Mouse (Mus musculus): Measurements from ENCODE around the gene Ptrhd1. TPM values are rescaled to one million over a fixed set of nuclear protein-coding genes. Genes with fewer than 3 reads are reported as not detected.
"Not testable (repeated sequence)": the region's sequence is repeated elsewhere in the genome, so short reads cannot be mapped to it uniquely, and the experiment has no call there.

The Ptrhd1 gene
- total and polyA plus RNA-seq, 2 experiments: 1.8 to 2.3 TPM

GRCm38 (mm10) chr12:4232777-4233176 is 1.1 kb upstream of the Ptrhd1 start:
- no peak for TF ChIP-seq POLR2A (IDR thresholded peaks at IDR 0.05; ENCODE audit: extremely low read depth, insufficient read depth, low read length)
- no peak for TF ChIP-seq CTCF (IDR thresholded peaks at IDR 0.05; ENCODE audit: low read depth, low read length)
- peaks cover 2% of the 10 kb centered on the region; the same call in 1 of the 2 replicates for H3K36me3 ChIP-seq (ENCODE audit: control insufficient read depth, insufficient read depth, low read length)
- H3K27ac ChIP-seq (replicated peaks; ENCODE audit: insufficient read depth, low read depth, low read length): no peak overlapping the region
- WGBS: 38% methylated on average over 4 of the region's 4 CpGs
- DNase-seq (ENCODE audit: extremely low read depth, low read depth, low spot score): peak; percentile 9
- H3K79me2 ChIP-seq (ENCODE audit: control insufficient read depth, insufficient read depth, low read length): peaks cover 5% of the 10 kb centered on the region; the same call in 1 of the 2 replicates
- no peak overlapping the region for H3K4me3 ChIP-seq (ENCODE audit: insufficient read depth, low read depth, low read length)
- H3K4me1 ChIP-seq (ENCODE audit: control insufficient read depth, insufficient read depth, low read length): peaks cover 5% of the 10 kb centered on the region; the same call in 1 of the 2 replicates
- H3K27me3 ChIP-seq (ENCODE audit: control insufficient read depth, insufficient read depth, low read length): no peaks in the 10 kb centered on the region
- H3K9ac ChIP-seq (ENCODE audit: low read depth, low read length): no peak overlapping the region

DNA sequence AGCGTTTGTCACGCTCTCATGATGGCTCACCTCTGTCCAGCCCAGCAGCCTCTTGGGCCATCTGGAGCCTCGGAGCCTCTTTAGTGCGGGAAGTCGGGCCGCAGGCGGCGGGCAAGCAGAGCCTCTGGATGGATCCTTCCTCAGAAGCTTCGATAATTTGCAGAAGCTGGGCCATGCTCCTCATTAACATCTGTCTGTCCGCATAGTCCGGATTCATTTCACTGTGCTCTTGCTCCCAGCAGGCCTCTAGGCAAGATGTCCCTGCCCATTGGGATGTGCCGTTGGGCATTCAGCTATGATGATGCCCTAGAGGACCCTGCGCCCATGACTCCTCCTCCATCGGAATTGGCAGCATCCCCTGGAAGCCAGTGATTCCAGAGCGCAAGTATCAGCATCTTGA is 3.7 kb downstream of the Ptrhd1 start:
- peaks cover 5% of the 10 kb centered on the region; the same call in 1 of the 2 replicates for H3K4me1 ChIP-seq (ENCODE audit: control insufficient read depth, insufficient read depth, low read length)
- 93% methylated on average over 15 of the region's 15 CpGs for WGBS
- no peak for DNase-seq (ENCODE audit: extremely low read depth, low read depth, low spot score)
- no peaks in the 10 kb centered on the region for H3K36me3 ChIP-seq (ENCODE audit: control insufficient read depth, insufficient read depth, low read length)
- no peak overlapping the region for H3K27ac ChIP-seq (replicated peaks; ENCODE audit: insufficient read depth, low read depth, low read length)
- no peaks in the 10 kb centered on the region for H3K27me3 ChIP-seq (ENCODE audit: control insufficient read depth, insufficient read depth, low read length)
- no peak overlapping the region for H3K4me3 ChIP-seq (ENCODE audit: insufficient read depth, low read depth, low read length)
- TF ChIP-seq CTCF (IDR thresholded peaks at IDR 0.05; ENCODE audit: low read depth, low read length): no peak
- TF ChIP-seq POLR2A (IDR thresholded peaks at IDR 0.05; ENCODE audit: extremely low read depth, insufficient read depth, low read length): no peak
- H3K9ac ChIP-seq (ENCODE audit: low read depth, low read length): no peak overlapping the region
- no peaks in the 10 kb centered on the region for H3K79me2 ChIP-seq (ENCODE audit: control insufficient read depth, insufficient read depth, low read length)

GRCm38 (mm10) chr12:4240281-4240680 is 6.5 kb downstream of the Ptrhd1 start:
- H3K4me1 ChIP-seq (ENCODE audit: control insufficient read depth, insufficient read depth, low read length); H3K4me3 ChIP-seq (ENCODE audit: insufficient read depth, low read depth, low read length); DNase-seq (ENCODE audit: extremely low read depth, low read depth, low spot score); H3K9ac ChIP-seq (ENCODE audit: low read depth, low read length); H3K27me3 ChIP-seq (ENCODE audit: control insufficient read depth, insufficient read depth, low read length); H3K79me2 ChIP-seq (ENCODE audit: control insufficient read depth, insufficient read depth, low read length); H3K36me3 ChIP-seq (ENCODE audit: control insufficient read depth, insufficient read depth, low read length); H3K27ac ChIP-seq (replicated peaks; ENCODE audit: insufficient read depth, low read depth, low read length): not testable (repeated sequence)
- WGBS: 81% methylated on average over 8 of the region's 8 CpGs

DNA sequence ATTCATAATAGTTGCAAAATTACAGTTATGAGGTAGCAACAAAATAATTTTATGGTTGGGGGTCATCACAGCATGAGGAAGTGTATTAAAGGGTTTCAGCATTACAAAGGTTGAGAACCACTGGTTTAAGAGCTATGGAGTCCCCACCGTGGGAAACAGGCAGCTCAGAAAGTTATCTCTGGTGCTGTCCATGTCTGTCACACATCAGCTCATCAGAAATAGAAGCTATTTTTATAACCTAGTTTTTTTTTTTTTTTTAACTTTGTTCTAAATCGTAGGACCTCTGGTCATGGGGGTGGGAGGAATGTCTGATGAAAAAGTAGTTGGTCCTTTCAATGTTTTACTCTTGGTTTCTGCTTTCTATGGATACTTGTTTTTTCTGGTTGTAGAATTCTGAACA is 10.0 kb downstream of the Ptrhd1 start:
- TF ChIP-seq CTCF (IDR thresholded peaks at IDR 0.05; ENCODE audit: low read depth, low read length): no peak
- no peak for TF ChIP-seq POLR2A (IDR thresholded peaks at IDR 0.05; ENCODE audit: extremely low read depth, insufficient read depth, low read length)
- no peaks in the 10 kb centered on the region; the same call in 1 of the 2 replicates for H3K36me3 ChIP-seq (ENCODE audit: control insufficient read depth, insufficient read depth, low read length)
- DNase-seq (ENCODE audit: extremely low read depth, low read depth, low spot score): no peak
- no peaks in the 10 kb centered on the region for H3K4me1 ChIP-seq (ENCODE audit: control insufficient read depth, insufficient read depth, low read length)
- 76% methylated on average over 2 of the region's 2 CpGs for whole genome bisulfite sequencing
- no peaks in the 10 kb centered on the region for H3K79me2 ChIP-seq (ENCODE audit: control insufficient read depth, insufficient read depth, low read length)
- H3K27ac ChIP-seq (replicated peaks; ENCODE audit: insufficient read depth, low read depth, low read length): no peak overlapping the region
- no peak overlapping the region for H3K9ac ChIP-seq (ENCODE audit: low read depth, low read length)
- no peak overlapping the region for H3K4me3 ChIP-seq (ENCODE audit: insufficient read depth, low read depth, low read length)
- H3K27me3 ChIP-seq (ENCODE audit: control insufficient read depth, insufficient read depth, low read length): no peaks in the 10 kb centered on the region

GRCm38 (mm10) chr12:4245742-4246141 is 11.9 kb downstream of the Ptrhd1 start:
- TF ChIP-seq CTCF (IDR thresholded peaks at IDR 0.05; ENCODE audit: low read depth, low read length): no peak
- no peak for TF ChIP-seq POLR2A (IDR thresholded peaks at IDR 0.05; ENCODE audit: extremely low read depth, insufficient read depth, low read length)
- Histone ChIP-seq H3K79me2 (ENCODE audit: control insufficient read depth, insufficient read depth, low read length) (no peaks in the 10 kb centered on the region), H3K27me3 (ENCODE audit: control insufficient read depth, insufficient read depth, low read length) (no peaks in the 10 kb centered on the region), H3K27ac (replicated peaks; ENCODE audit: insufficient read depth, low read depth, low read length) (no peak overlapping the region), H3K36me3 (ENCODE audit: control insufficient read depth, insufficient read depth, low read length) (no peaks in the 10 kb centered on the region; the same call in 1 of the 2 replicates), H3K4me3 (ENCODE audit: insufficient read depth, low read depth, low read length) (no peak overlapping the region), H3K4me1 (ENCODE audit: control insufficient read depth, insufficient read depth, low read length) (no peaks in the 10 kb centered on the region), H3K9ac (ENCODE audit: low read depth, low read length) (no peak overlapping the region)
- 85% methylated on average over 10 of the region's 10 CpGs for WGBS
- DNase-seq (ENCODE audit: extremely low read depth, low read depth, low spot score): no peak

DNA sequence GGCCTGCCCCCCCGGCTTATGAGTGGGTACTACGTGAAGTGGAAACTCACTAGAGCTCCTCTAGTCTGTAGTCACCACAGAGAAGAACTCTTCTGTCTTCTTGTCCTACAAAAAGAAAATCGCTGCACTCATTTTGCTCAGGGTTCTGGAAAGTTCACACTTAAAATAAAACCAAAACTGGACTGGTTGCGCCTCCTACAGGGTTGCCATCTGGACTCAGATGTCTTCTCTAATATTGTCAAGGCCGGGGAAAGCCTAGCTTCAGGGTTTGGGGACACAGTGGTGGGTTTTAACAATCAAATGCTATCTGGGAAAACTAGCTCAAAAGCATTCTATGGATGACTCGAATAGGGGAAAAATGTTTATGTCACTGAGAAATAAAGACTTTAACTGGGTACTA is 16.0 kb downstream of the Ptrhd1 start:
- no peak overlapping the region for H3K4me3 ChIP-seq (ENCODE audit: insufficient read depth, low read depth, low read length)
- no peak overlapping the region for H3K27ac ChIP-seq (replicated peaks; ENCODE audit: insufficient read depth, low read depth, low read length)
- H3K79me2 ChIP-seq (ENCODE audit: control insufficient read depth, insufficient read depth, low read length): no peaks in the 10 kb centered on the region
- peaks cover 22% of the 10 kb centered on the region for H3K36me3 ChIP-seq (ENCODE audit: control insufficient read depth, insufficient read depth, low read length)
- TF ChIP-seq CTCF (IDR thresholded peaks at IDR 0.05; ENCODE audit: low read depth, low read length) (no peak), POLR2A (IDR thresholded peaks at IDR 0.05; ENCODE audit: extremely low read depth, insufficient read depth, low read length) (no peak)
- DNase-seq (ENCODE audit: extremely low read depth, low read depth, low spot score): no peak
- H3K9ac ChIP-seq (ENCODE audit: low read depth, low read length): no peak overlapping the region
- no peaks in the 10 kb centered on the region for H3K4me1 ChIP-seq (ENCODE audit: control insufficient read depth, insufficient read depth, low read length)
- no peaks in the 10 kb centered on the region for H3K27me3 ChIP-seq (ENCODE audit: control insufficient read depth, insufficient read depth, low read length)
- 93% methylated on average over 6 of the region's 6 CpGs for WGBS

Data from liver, adult 2 months (tissue).